Mouse (Mus musculus): ENCODE results near the gene Hoxa3.

- TF ChIP-seq CTCF (IDR thresholded peaks at IDR 0.05; ENCODE audit: low read depth, low read length) (no peak), POLR2A (IDR thresholded peaks at IDR 0.05; ENCODE audit: borderline replicate concordance, low read depth, low read length) (no peak)
Measured at GRCm38 (mm10) chr6:52179690-52180089, 33.4 kb downstream of the Hoxa3 start.
